Mouse (Mus musculus): ENCODE data around the gene Hcfc2.

The Hcfc2 gene

DNA sequence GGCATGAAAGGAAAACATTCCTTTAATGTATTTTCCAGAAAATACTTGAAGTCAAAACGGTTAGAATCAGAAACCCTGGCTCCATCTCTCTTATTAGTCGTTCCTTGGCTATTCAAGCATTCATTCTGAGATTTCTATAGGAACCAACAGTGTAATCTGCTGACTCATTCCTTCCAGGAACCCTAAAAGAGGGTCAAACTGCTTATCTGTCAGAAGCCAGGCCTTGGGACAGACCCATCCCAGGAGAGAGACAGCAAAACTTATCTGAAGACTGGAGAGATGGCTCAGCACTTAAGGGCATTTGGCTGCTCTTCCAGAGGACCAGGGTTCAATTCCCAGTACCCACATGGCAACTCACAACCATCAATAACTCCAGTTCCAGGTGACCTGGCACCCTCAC, 81.1 kb downstream of the Hcfc2 start:
- DNase-seq, result no peak

DNA sequence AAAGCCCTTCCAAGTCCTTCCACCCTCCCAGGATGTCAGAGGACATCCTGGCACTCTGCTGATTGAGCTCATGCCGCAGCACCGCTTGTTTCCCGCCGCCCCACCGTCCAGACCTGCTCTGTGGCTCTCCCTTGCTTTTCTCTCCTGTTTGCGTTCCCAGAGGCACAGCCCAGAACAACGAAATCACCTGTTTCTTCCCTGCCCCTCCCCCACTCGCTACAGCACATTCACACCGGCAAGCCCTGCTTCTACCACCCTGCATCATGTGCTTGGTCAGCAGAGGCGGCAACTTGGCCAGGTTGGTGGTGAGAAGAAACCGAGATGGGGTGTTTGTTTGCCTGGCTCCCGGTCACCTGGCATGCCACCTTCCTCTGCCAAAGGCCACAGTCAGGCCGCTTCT, 81.9 kb downstream of the Hcfc2 start:
- peak in 1 of 2 experiments; percentile 34 for DNase-seq

DNA sequence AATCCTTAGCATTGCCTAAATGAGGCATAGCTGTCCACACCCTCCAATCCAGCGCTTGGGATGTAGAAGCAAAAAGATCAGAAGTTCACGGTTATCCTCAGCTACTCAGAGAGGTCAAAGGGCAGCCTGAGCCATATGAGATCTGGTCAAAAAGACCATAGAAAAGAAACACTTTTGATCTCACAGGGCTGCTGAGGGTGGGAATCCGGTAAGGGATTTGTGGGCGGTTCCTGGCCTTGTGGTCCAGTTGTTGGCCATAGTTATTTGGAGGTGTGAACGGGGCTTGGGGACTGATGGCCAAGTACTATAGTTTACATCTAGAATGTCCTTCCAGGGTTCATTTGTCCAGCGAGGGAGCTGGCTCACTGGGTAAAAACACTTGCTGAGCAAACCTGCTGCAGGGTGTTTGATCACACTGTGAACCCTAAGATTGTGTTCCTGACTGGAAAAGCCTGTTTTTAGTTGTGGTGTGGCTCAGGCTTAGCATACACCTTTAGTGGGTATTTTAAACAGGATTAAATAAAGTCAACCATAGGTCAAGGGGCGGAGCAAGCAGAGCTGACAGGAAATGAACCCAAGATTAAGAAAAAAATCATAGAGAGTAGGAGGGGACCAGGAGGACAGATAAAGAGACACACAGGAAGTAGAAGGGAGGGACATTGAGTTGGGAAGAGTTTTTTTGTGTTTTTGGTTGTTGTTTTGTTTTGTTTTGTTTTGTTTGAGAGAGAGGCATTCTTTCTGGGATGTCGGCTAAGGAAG, 83.0 kb downstream of the Hcfc2 start:
- no peak for DNase-seq

DNA sequence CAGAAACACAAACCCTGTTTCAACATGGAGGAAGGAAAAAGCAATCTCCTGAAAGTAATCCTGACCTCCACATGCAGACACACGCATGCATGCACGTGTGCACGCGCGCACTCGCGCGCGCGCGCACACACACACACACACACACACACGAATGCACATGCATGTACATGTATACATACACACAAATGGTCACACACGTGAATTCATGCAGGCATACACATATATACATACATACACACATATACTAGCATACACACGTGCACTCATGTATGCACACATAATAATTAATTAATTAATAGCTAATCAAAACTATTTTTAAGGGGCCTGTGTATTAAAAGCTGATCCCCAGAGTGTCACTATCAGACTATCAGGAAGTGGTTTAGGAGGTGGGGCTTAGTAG, 83.9 kb downstream of the Hcfc2 start:
- no peak for DNase-seq

DNA sequence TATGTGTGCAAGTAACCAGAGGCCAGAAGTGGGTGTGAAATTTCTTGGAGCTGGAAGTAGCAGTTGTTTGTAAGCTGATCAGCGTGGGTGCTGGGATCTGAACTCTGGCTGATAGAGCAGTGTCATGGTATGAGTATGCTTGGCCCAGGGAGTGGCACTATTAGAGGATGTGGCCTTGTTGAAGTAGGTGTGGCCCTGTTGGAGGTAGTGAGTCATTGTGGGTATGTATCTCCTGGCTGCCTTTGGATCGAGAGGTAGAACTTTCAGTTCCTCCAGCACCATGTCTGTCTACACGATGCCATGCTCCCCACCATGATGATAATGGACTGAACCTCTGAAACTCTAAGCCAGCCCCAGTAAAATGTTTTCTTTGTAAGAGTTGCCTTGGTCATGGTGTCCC, 84.4 kb downstream of the Hcfc2 start:
- DNase-seq, result no peak

DNA sequence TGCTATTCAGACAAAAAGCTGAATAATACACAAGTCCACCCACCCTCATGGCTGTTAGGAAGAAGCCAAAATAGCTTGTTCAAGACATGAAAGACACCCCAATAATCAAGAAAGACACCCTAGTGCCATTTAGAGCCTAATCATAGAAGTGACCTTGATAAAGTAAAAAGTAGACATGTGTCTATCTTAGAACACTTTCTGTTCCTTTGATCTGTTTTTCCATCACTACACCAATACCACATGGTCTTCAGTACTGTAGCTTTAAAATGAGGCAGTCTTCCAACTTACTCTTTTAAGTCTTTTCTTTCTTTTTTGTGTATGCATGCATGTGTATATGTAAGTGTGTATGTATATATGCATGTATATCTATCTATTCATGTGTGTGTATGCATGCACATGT, 84.9 kb downstream of the Hcfc2 start:
- no peak for DNase-seq

DNA sequence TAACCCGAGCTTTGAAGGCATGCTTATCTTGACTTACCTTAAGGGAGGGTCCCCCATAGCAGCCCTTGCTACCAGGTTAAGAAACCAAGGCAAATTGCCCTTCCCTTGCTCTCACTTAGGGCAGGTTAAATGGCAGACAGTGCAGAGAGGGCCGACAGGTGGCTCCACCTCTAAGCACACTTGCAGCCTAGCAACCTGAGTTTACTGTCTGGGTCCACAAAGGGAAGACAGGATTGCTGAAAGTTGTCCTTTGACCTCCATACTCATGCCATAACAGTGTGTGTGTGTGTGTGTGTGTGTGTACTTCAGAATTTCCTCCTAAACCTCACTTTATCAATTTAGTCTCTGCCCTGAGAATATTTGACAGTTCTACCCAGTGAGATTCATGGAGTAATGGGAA, 86.5 kb downstream of the Hcfc2 start:
- no peak for DNase-seq

DNA sequence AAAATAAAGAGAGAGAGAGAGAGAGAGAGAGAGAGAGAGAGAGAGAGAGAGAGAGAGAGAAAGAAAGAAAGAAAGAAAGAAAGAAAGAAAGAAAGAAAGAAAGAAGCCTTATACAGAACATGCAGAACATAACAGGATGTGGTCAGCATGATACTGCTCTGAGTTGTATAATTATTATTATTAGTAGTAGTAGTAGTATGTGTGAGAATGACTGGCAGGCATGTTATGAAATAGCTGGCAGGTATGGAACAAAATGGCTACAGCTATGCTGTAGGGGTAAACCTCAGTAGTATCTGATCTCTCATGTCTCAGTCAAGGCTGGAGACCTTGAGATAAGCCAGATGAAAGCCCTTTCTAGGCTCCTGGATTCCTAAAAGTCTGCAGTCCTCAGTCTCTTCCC, 93.2 kb downstream of the Hcfc2 start:
- no peak for DNase-seq

DNA sequence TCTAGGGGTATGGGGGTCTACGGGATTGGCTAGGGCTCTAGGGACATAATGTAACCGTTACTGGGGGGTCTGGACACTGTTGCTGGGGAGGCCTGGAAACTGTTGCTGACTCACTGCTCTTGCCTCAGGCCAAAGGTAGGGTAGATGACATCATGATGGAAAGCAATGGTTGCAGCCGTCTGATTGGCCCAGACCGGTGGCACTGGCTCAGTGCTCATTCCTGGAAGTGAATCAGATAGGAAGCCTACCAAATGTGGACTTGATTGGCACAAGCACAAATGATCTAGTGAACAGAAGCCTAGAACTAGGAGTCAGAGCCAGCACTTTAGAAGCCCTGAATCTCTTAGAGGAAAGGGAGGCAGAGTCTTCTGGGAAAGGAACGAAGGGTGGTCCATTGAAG, 94.5 kb downstream of the Hcfc2 start:
- no peak for DNase-seq

DNA sequence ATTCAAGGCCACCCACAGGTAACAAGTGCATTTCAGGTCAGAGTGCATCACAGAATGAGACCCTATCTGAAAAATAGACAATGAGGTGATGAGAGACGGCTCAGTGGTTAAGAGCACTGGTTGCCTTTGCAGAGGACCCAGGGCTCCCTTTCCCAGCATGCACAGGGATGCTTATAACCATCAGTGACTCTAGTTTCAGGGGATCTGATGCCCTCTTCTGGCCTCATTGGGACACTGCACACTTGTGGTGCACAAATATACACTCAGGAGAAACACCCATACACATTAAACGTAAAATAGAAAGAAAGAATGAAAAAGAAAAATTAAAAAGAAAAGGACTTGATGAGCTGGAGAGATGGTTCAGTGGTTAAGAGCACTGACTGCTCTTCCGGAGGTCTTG, 95.8 kb downstream of the Hcfc2 start:
- DNase-seq, result no peak

All from cerebellum, postnatal 36 days (tissue).